Mouse (Mus musculus) left cerebral cortex, adult 11 months (tissue): Measurements from ENCODE around the gene Taf1c.

Source experiments
- DNase-seq: peaks from one replicate; pipeline ENCODE4 v3.0.0; 2022; ENCODE audit warnings: low spot score

Taf1c gene

GRCm38 (mm10) chr8:119572411-119572810 is 32.6 kb downstream of the Taf1c start:
- DNase-seq, result no peak

- DNase-seq, result no peak
Measured at GRCm38 (mm10) chr8:119571135-119571534, 33.9 kb downstream of the Taf1c start.

GRCm38 (mm10) chr8:119569881-119570280 is 35.1 kb downstream of the Taf1c start:
- DNase-seq, result no peak

GRCm38 (mm10) chr8:119568951-119569350 is 36.1 kb downstream of the Taf1c start:
- DNase-seq, result no peak

GRCm38 (mm10) chr8:119568251-119568650 is 36.8 kb downstream of the Taf1c start:
- no peak for DNase-seq

- no peak for DNase-seq
Measured at GRCm38 (mm10) chr8:119566367-119566766, 38.7 kb downstream of the Taf1c start.

- no peak for DNase-seq
Measured at GRCm38 (mm10) chr8:119563849-119564251, 41.2 kb downstream of the Taf1c start.

- DNase-seq, result no peak
Measured at GRCm38 (mm10) chr8:119559402-119559720, 45.7 kb downstream of the Taf1c start.

- peak; percentile 96 for DNase-seq
Measured at GRCm38 (mm10) chr8:119558603-119559401, 46.2 kb downstream of the Taf1c start, which contains the start of gene Mbtps1. Gene Mbtps1 (minus strand): TSS chr8:119558735.

GRCm38 (mm10) chr8:119557821-119558602 is 47.0 kb downstream of the Taf1c start:
- DNase-seq, result no peak

- no peak for DNase-seq
Measured at GRCm38 (mm10) chr8:119557132-119557531, 47.9 kb downstream of the Taf1c start.

- DNase-seq, result no peak
Measured at GRCm38 (mm10) chr8:119555861-119556260, 49.2 kb downstream of the Taf1c start.

GRCm38 (mm10) chr8:119552967-119553366 is 52.1 kb downstream of the Taf1c start:
- no peak for DNase-seq

GRCm38 (mm10) chr8:119548560-119549113 is 56.4 kb downstream of the Taf1c start:
- DNase-seq, result no peak
